Mouse (Mus musculus): ENCODE results near the gene Lax1.
"Not testable (repeated sequence)": the region's sequence is repeated elsewhere in the genome, so short reads cannot be mapped to it uniquely, and the experiment has no call there.

The Lax1 gene

GRCm38 (mm10) chr1:133691046-133691445, 1.1 kb upstream of the Lax1 start:
- in situ Hi-C loops (cut with MboI, MseI): no loop called here

- in situ Hi-C loops (cut with MboI, MseI): no loop called here
These were observed 1.6 kb downstream of the Lax1 start for GRCm38 (mm10) chr1:133688301-133688700.

- in situ Hi-C loops (cut with MboI, MseI): no loop called here
These were observed 4.0 kb downstream of the Lax1 start for GRCm38 (mm10) chr1:133685749-133686519.

GRCm38 (mm10) chr1:133671801-133672200, 18.1 kb downstream of the Lax1 start:
- in situ Hi-C loops (cut with MboI, MseI): no loop called here

- in situ Hi-C loops (cut with MboI, MseI): no loop called here
These were observed 18.6 kb downstream of the Lax1 start for GRCm38 (mm10) chr1:133671266-133671665.

- in situ Hi-C loops (cut with MboI, MseI): no loop called here
These were observed 19.1 kb downstream of the Lax1 start for GRCm38 (mm10) chr1:133670776-133671175.

- in situ Hi-C loops (cut with MboI, MseI): no loop called here
These were observed 19.7 kb downstream of the Lax1 start for GRCm38 (mm10) chr1:133670190-133670589.

GRCm38 (mm10) chr1:133668618-133669017, 21.3 kb downstream of the Lax1 start:
- in situ Hi-C loops (cut with MboI, MseI): no loop called here

GRCm38 (mm10) chr1:133667721-133668120, 22.2 kb downstream of the Lax1 start:
- in situ Hi-C loops (cut with MboI, MseI): no loop called here

GRCm38 (mm10) chr1:133665713-133666112, 24.2 kb downstream of the Lax1 start:
- in situ Hi-C loops (cut with MboI, MseI): not testable (repeated sequence)

GRCm38 (mm10) chr1:133664203-133664970, 25.5 kb downstream of the Lax1 start:
- in situ Hi-C loops (cut with MboI, MseI): no loop called here

GRCm38 (mm10) chr1:133663427-133663826, 26.5 kb downstream of the Lax1 start:
- in situ Hi-C loops (cut with MboI, MseI): no loop called here

GRCm38 (mm10) chr1:133662941-133663340, 27.0 kb downstream of the Lax1 start:
- in situ Hi-C loops (cut with MboI, MseI): no loop called here

- in situ Hi-C loops (cut with MboI, MseI): no loop called here
These were observed 28.5 kb downstream of the Lax1 start, which contains the start of gene Gm38394 for GRCm38 (mm10) chr1:133661203-133661933. Gene Gm38394 (minus strand): TSS chr1:133661318.

GRCm38 (mm10) chr1:133660466-133661202, 29.3 kb downstream of the Lax1 start, which contains the start of gene Zbed6:
Gene Zbed6 (minus strand): TSS chr1:133660885.
- in situ Hi-C loops (cut with MboI, MseI): no loop called here

GRCm38 (mm10) chr1:133658878-133659277, 31.0 kb downstream of the Lax1 start:
- in situ Hi-C loops (cut with MboI, MseI): no loop called here

GRCm38 (mm10) chr1:133656811-133657210, 33.1 kb downstream of the Lax1 start:
- in situ Hi-C loops (cut with MboI, MseI): no loop called here

- in situ Hi-C loops (cut with MboI, MseI): no loop called here
These were observed 36.9 kb downstream of the Lax1 start for GRCm38 (mm10) chr1:133653033-133653432.

GRCm38 (mm10) chr1:133650288-133651055, 39.4 kb downstream of the Lax1 start:
- in situ Hi-C loops (cut with MboI, MseI): no loop called here

- in situ Hi-C loops (cut with MboI, MseI): loop anchor here in 1 of 2 experiments (10.0 to 25.0 kb wide), 2 partner anchors 641 to 967 kb away; no protein-coding TSS in a partner anchor
These were observed 44.3 kb downstream of the Lax1 start for GRCm38 (mm10) chr1:133645652-133646051.

Measured in T-helper 17 cell (primary cell).